Mouse (Mus musculus) naive thymus-derived CD4-positive, alpha-beta T cell, adult 2 months (primary cell): ENCODE results near the gene Adamts20.
"Not testable (repeated sequence)": the region's sequence is repeated elsewhere in the genome, so short reads cannot be mapped to it uniquely, and the experiment has no call there.

Experiments used
- DNase-seq: peaks from one replicate; pipeline ENCODE4 v3.0.0-alpha.2; 2011; ENCODE audit warnings: low read depth

The Adamts20 gene

GRCm38 (mm10) chr15:94465318-94465717 lies at the start of gene Adamts20:
Gene Adamts20 (minus strand): TSS chr15:94465418.
- no peak for DNase-seq

- DNase-seq: no peak
Observed at GRCm38 (mm10) chr15:94503451-94504215, 38.4 kb upstream of the Adamts20 start.

GRCm38 (mm10) chr15:94499260-94499659 lies 34.0 kb upstream of the Adamts20 start:
- no peak for DNase-seq

- no peak for DNase-seq
Observed at GRCm38 (mm10) chr15:94495936-94496335, 30.7 kb upstream of the Adamts20 start.

- no peak for DNase-seq
Observed at GRCm38 (mm10) chr15:94494445-94494844, 29.2 kb upstream of the Adamts20 start.

GRCm38 (mm10) chr15:94489433-94489832 lies 24.2 kb upstream of the Adamts20 start:
- DNase-seq: no peak

- not testable (repeated sequence) for DNase-seq
Observed at GRCm38 (mm10) chr15:94488028-94488427, 22.8 kb upstream of the Adamts20 start.

GRCm38 (mm10) chr15:94482555-94482954 lies 17.3 kb upstream of the Adamts20 start:
- DNase-seq: no peak

- DNase-seq: no peak
Observed at GRCm38 (mm10) chr15:94480792-94481191, 15.6 kb upstream of the Adamts20 start.

- no peak for DNase-seq
Observed at GRCm38 (mm10) chr15:94480248-94480647, 15.0 kb upstream of the Adamts20 start.

GRCm38 (mm10) chr15:94479513-94480136 lies 14.4 kb upstream of the Adamts20 start:
- DNase-seq: no peak

GRCm38 (mm10) chr15:94478706-94479105 lies 13.5 kb upstream of the Adamts20 start:
- DNase-seq: peak; percentile 75

- DNase-seq: peak; percentile 24
Observed at GRCm38 (mm10) chr15:94477287-94477686, 12.1 kb upstream of the Adamts20 start.

- no peak for DNase-seq
Observed at GRCm38 (mm10) chr15:94475975-94476374, 10.8 kb upstream of the Adamts20 start.

- no peak for DNase-seq
Observed at GRCm38 (mm10) chr15:94470361-94470760, 5.1 kb upstream of the Adamts20 start.

- no peak for DNase-seq
Observed at GRCm38 (mm10) chr15:94464881-94465280, 337 bp downstream of the Adamts20 start.

- no peak for DNase-seq
Observed at GRCm38 (mm10) chr15:94463251-94463650, 2.0 kb downstream of the Adamts20 start.

- no peak for DNase-seq
Observed at GRCm38 (mm10) chr15:94462206-94462605, 3.0 kb downstream of the Adamts20 start.

GRCm38 (mm10) chr15:94461166-94461565 lies 4.1 kb downstream of the Adamts20 start:
- DNase-seq: no peak

GRCm38 (mm10) chr15:94457636-94458390 lies 7.4 kb downstream of the Adamts20 start:
- DNase-seq: no peak

- DNase-seq: no peak
Observed at GRCm38 (mm10) chr15:94452848-94453247, 12.4 kb downstream of the Adamts20 start.

- no peak for DNase-seq
Observed at GRCm38 (mm10) chr15:94451600-94451999, 13.6 kb downstream of the Adamts20 start.
